Mouse (Mus musculus) E14TG2a.4 (cell line): Measurements from ENCODE around the gene U2af1l4.

Source experiments
- CTCF ChIP-seq: conservative IDR thresholded peaks from 2 replicates; pipeline ENCODE4 v1.5.1; 2014; ENCODE audit warnings: low read length
- NANOG ChIP-seq: IDR thresholded peaks from 2 replicates; pipeline ENCODE4 v1.6.1; 2014; ENCODE audit warnings: borderline replicate concordance, low read length, mixed read lengths

DNA sequence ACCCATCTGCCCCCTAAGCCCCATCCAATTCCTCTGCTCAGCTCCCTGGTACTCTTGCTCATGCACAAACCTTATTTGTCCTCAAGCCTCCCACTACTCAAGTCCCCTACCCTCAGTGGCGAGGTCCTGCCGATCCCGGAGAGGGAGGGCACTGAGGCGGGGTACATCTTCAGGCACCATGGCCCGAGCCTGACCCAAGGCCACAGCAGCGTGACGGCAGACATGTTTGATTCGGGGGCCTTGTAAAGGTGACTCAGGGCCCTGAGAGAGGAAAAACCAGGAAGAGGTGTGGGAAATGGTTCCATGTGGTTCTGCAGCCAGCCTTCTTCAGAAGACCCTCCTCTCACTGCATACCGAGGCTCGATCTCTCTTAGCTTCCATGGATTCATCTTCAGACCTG lies 21.2 kb downstream of the U2af1l4 start:
- no peak for TF ChIP-seq CTCF
- TF ChIP-seq NANOG = no peak
